Mouse (Mus musculus) heart, adult 2 months (tissue): Measurements from ENCODE around the gene Nek6. TPM values are rescaled to one million over a fixed set of nuclear protein-coding genes. Genes with fewer than 3 reads are reported as not detected.
A peak's percentile ranks its signal among the peaks of the same experiment; 100 is the strongest.

ENCODE experiments used
- DNase-seq, 2 experiments: peaks; one replicate each; pipeline ENCODE4 v3.0.0; 2021
- H3K27ac ChIP-seq: fragments of 200-600 bp; 2 replicates; pipeline ENCODE4 v1.8.1; 2022
- H3K27me3 ChIP-seq: fragments of 200-500 bp; 2 replicates; pipeline ENCODE4 v1.6.1; 2012; ENCODE audit warnings: mild to moderate bottlenecking, low read length, inconsistent platforms, mixed read lengths; ENCODE audit not compliant: control insufficient read depth, insufficient read depth
- H3K36me3 ChIP-seq: fragments of 200-500 bp; 2 replicates; pipeline ENCODE4 v1.6.1; 2012; ENCODE audit warnings: low read length, inconsistent platforms; ENCODE audit not compliant: control insufficient read depth, insufficient read depth
- H3K4me1 ChIP-seq: fragments of 200-500 bp; 2 replicates; pipeline ENCODE4 v1.6.1; 2011; ENCODE audit warnings: low read length; ENCODE audit not compliant: control insufficient read depth, insufficient read depth
- H3K4me3 ChIP-seq: fragments of 200-600 bp; 2 replicates; pipeline ENCODE4 v1.8.1; 2022
- H3K79me2 ChIP-seq: fragments of 200-500 bp; replicated peaks from 2 replicates; pipeline ENCODE4 v1.6.1; 2012; ENCODE audit warnings: mild to moderate bottlenecking, inconsistent platforms, low read length, moderate library complexity, mixed read lengths; ENCODE audit not compliant: control insufficient read depth, insufficient read depth
- H3K9ac ChIP-seq: fragments of 200-500 bp; 2 replicates; pipeline ENCODE4 v1.6.1; 2012; ENCODE audit warnings: low read depth, mild to moderate bottlenecking, control low read depth, inconsistent platforms, low read length, mixed read lengths
- CTCF ChIP-seq: fragments of 200-600 bp; IDR thresholded peaks from 2 replicates; pipeline ENCODE4 v1.8.1; 2022; ENCODE audit warnings: antibody characterized with exemption, mild to moderate bottlenecking, moderate library complexity
- EP300 ChIP-seq: fragments of 200-500 bp; IDR thresholded peaks from 2 replicates; pipeline ENCODE4 v1.6.1; 2011; ENCODE audit warnings: low read depth, low read length, control low read depth; ENCODE audit not compliant: insufficient read depth
- POLR2A ChIP-seq: fragments of 200-500 bp; IDR thresholded peaks from 2 replicates; pipeline ENCODE4 v1.6.1; 2011; ENCODE audit warnings: mild to moderate bottlenecking, low read depth, low read length, control low read depth; ENCODE audit not compliant: insufficient read depth
- WGBS: fragments of 180-500 bp; shearing (Covaris S2); methylation state at CpG from one replicate; pipeline ENCODE4 v1.1.7; 2018; 5-methylcytosine and 5-hydroxymethylcytosine counted together
- intact Hi-C: fragments of 180-260 bp; cut with DNase I; formaldehyde crosslinking; loops from one replicate; pipeline ENCODE4 v1.15.1; 2025
- polyA plus RNA-seq: library from polyadenylated mRNA; depleted of rRNA; stranded (reverse); fragments of >200 nt; gene quantifications from 2 replicates; pipeline ENCODE4 v1.2.3, GENCODE M21; 2012
- total RNA-seq, 2 experiments: library from RNA; stranded (reverse); gene quantifications; 2 replicates each; pipeline ENCODE4 v1.2.3; 2021

The Nek6 gene
- total and polyA plus RNA-seq, 3 experiments, result 2.9 to 5.8 (median 3.3) TPM

DNA sequence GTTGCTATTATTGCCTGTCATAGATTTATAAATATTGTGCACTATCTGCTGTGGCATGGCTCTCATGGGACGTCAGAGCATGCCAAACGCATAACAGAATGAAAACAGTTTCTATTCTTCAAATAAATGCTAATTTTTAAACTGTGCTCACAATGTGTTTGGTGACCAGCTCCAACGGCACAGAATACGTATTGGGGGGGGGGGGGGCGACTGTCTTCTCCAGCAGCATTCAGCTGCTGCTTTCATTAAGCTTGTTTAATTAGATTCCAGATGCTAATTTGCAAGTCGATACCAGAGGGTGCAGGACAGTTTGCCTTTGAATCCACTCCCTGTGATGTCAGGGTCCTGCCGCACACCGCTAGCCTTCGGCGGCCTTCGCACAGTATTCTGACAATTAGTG lies 97.9 kb downstream of the Nek6 start:
- H3K36me3 ChIP-seq, result peaks cover 7% of the 10 kb centered on the region
- no peak overlapping the region for H3K9ac ChIP-seq
- WGBS, result 83% methylated on average over 11 of the region's 11 CpGs
- intact Hi-C loops, result no loop called here
- no peaks in the 10 kb centered on the region for H3K79me2 ChIP-seq
- H3K27me3 ChIP-seq, result no peaks in the 10 kb centered on the region
- H3K4me3 ChIP-seq, result no peak overlapping the region
- peaks cover 5% of the 10 kb centered on the region for H3K4me1 ChIP-seq
- TF ChIP-seq CTCF, result no peak
- no peak for TF ChIP-seq EP300
- no peak for TF ChIP-seq POLR2A
- H3K27ac ChIP-seq, result no peak overlapping the region
- no peak for DNase-seq

DNA sequence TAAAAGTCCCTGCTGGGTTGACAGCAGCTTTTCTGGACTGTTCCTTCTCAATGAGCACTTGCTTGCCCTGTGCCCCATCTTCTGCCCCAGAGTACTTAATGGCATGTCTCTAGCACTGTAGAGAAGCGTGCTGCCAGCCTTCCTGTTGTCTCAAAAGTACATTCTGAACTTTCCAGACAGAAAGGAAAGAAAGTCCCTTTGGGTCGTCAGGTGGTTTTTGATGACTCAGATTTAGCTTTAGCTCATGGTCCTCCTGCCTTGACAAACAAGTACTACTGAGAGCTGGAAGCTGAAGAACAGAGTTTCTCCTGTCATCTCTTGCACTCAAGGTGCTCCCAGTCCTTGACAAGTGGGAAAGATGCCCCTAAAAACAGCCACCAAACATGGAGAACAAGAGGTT lies 98.7 kb downstream of the Nek6 start:
- intact Hi-C loops, result no loop called here
- no peaks in the 10 kb centered on the region for H3K27me3 ChIP-seq
- no peaks in the 10 kb centered on the region for H3K79me2 ChIP-seq
- H3K27ac ChIP-seq, result no peak overlapping the region
- H3K4me3 ChIP-seq, result no peak overlapping the region
- 74% methylated on average over 2 of the region's 2 CpGs for WGBS
- no peak for TF ChIP-seq CTCF
- no peak for TF ChIP-seq POLR2A
- TF ChIP-seq EP300, result no peak
- DNase-seq, result no peak
- H3K4me1 ChIP-seq, result peaks cover 5% of the 10 kb centered on the region
- peaks cover 7% of the 10 kb centered on the region for H3K36me3 ChIP-seq
- no peak overlapping the region for H3K9ac ChIP-seq

DNA sequence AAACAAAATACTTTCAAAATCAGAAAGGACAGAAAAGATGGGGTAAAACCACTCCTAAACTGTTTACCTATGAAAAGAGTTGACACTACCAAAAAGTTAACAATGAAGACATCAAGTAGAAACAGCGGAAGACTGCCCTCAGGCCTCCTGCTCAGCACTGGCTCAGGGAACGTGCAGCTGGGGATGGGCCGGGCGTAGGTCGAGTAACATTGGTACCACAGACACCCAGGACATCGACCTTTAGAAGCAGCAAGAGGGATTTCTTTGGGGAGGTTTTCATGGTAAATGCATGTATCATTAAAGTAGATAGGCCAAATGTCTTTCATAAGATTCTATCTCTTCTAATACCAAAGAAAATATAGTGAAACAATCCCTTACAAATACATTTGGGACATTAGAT lies 101.2 kb downstream of the Nek6 start:
- intact Hi-C loops, result no loop called here
- no peak overlapping the region for H3K4me3 ChIP-seq
- H3K27me3 ChIP-seq, result no peaks in the 10 kb centered on the region
- no peaks in the 10 kb centered on the region; the same call in 1 of the 2 replicates for H3K79me2 ChIP-seq
- DNase-seq, result no peak
- H3K9ac ChIP-seq, result no peak overlapping the region
- H3K4me1 ChIP-seq, result peaks cover 7% of the 10 kb centered on the region
- WGBS, result 93% methylated on average over 6 of the region's 6 CpGs
- H3K36me3 ChIP-seq, result peaks cover 7% of the 10 kb centered on the region
- TF ChIP-seq CTCF, result no peak
- TF ChIP-seq EP300, result no peak
- no peak for TF ChIP-seq POLR2A
- H3K27ac ChIP-seq, result no peak overlapping the region

DNA sequence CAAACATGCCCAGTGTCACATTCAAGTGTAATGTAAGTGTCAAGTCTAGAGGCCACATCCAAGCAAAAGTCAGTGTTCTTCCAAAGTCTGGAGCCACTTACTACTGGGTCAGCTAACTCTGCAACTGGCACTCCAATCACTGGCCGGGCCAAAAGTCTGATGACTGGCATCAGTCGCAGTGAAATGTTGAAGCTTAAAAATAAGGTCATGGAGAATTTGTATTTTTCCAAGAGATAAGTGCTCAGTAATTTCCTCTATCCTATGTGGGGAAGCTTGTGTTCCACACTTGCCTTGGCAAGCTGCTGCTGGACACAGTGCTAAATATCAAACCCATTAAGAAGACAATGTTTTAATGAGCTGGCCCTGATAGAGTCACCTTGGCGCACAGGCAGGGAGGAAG lies 102.1 kb downstream of the Nek6 start:
- no peak for DNase-seq

DNA sequence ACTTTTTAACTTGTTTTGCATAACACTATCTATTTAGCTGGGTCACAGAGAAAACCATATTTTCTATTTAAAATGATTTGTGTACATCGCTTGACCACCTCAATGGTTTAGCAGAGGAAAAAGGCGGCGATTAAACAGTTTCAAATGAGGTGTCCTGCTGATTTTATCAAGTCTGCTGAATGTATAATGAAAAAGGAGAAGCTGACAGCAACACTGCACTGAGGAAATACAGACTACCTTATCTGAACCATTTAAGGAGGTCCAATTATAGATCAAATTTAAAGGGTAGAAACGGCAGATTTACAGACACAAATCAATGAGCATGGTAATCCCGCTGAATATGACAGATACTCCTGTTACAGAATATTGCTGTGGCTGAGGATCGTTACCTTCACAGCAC lies 103.0 kb downstream of the Nek6 start:
- peaks cover 4% of the 10 kb centered on the region for H3K36me3 ChIP-seq
- no peak overlapping the region for H3K9ac ChIP-seq
- TF ChIP-seq POLR2A (no peak), EP300 (no peak), CTCF (no peak)
- 78% methylated on average over 6 of the region's 6 CpGs for WGBS
- H3K27me3 ChIP-seq, result no peaks in the 10 kb centered on the region
- intact Hi-C loops, result no loop called here
- no peak overlapping the region for H3K4me3 ChIP-seq
- no peak overlapping the region for H3K27ac ChIP-seq
- no peak for DNase-seq
- peaks cover 3% of the 10 kb centered on the region; the same call in 1 of the 2 replicates for H3K4me1 ChIP-seq
- peaks cover 2% of the 10 kb centered on the region; the same call in 1 of the 2 replicates for H3K79me2 ChIP-seq

More for the DNA sequence above, 102.1 kb downstream of the Nek6 start:
- no peak overlapping the region for H3K27ac ChIP-seq
- 42% methylated on average over 3 of the region's 3 CpGs for WGBS
- H3K9ac ChIP-seq, result no peak overlapping the region
- no peak overlapping the region for H3K4me3 ChIP-seq
- H3K4me1 ChIP-seq, result peaks cover 7% of the 10 kb centered on the region; the same call in 1 of the 2 replicates
- intact Hi-C loops, result no loop called here
- no peak for TF ChIP-seq POLR2A
- no peak for TF ChIP-seq EP300
- no peak for TF ChIP-seq CTCF
- H3K79me2 ChIP-seq, result peaks cover 2% of the 10 kb centered on the region; the same call in 1 of the 2 replicates
- H3K27me3 ChIP-seq, result no peaks in the 10 kb centered on the region
- peaks cover 7% of the 10 kb centered on the region for H3K36me3 ChIP-seq

DNA sequence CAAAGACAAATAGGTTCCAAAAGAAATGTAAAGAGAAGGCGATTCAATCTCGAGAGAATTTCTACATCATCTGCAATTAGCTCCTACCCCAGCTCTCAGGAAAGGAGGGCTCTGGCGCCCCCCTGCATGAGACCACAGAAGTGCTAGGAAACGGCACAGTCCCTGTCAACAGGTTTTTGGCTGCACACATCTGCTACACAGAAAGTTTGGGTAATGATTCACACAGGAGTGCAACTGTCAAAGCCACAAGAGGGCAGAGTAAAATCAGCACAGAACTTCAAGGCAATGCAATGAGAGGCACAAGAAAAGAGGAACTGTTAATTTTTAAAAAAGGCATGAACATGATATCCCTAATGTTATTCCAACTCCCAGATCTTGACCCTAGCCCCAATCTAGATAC lies 104.6 kb downstream of the Nek6 start:
- DNase-seq, result peak; percentile 40 to 46
- Histone ChIP-seq H3K27me3 (no peaks in the 10 kb centered on the region), H3K79me2 (peaks cover 2% of the 10 kb centered on the region; the same call in 1 of the 2 replicates), H3K9ac (no peak overlapping the region), H3K4me3 (no peak overlapping the region), H3K27ac (no peak overlapping the region), H3K36me3 (peaks cover 4% of the 10 kb centered on the region), H3K4me1 (peaks cover 2% of the 10 kb centered on the region; the same call in 1 of the 2 replicates)
- intact Hi-C loops, result no loop called here
- TF ChIP-seq EP300 (no peak), CTCF (peak; percentile 64), POLR2A (no peak)
- 50% methylated on average over 4 of the region's 4 CpGs for WGBS
